Mouse (Mus musculus): Measurements from ENCODE around the gene Ints1. TPM values are rescaled to one million over a fixed set of nuclear protein-coding genes. Genes with fewer than 3 reads are reported as not detected.

Gene Ints1
- 18.0 and 18.9 TPM in 2 replicates for polyA plus RNA-seq (2021; fragmentation: Nextera tagmentation)
- long read RNA-seq, experiment 1, full-length matches to known transcripts = 2 of 50 reads
- long read RNA-seq, experiment 1, partial matches to known transcripts = 35 of 50 reads
- long read RNA-seq, experiment 1, other reads (novel, unspliced or antisense) = 13 of 50 reads
- long read RNA-seq, experiment 2, partial matches to known transcripts = 23 of 25 reads
- long read RNA-seq, experiment 2, other reads (novel, unspliced or antisense) = 2 of 25 reads

GRCm38 (mm10) chr5:139775216-139775926 lies at the start of gene Ints1:
Gene Ints1 (minus strand): TSS chr5:139775674.

GRCm38 (mm10) chr5:139819538-139820181 lies 44.2 kb upstream of the Ints1 start, which contains the start of gene Tmem184a:
Gene Tmem184a (minus strand): TSS chr5:139819917.

GRCm38 (mm10) chr5:139791227-139792158 lies 16.0 kb upstream of the Ints1 start, which contains the start of gene Mafk:
Gene Mafk (plus strand): TSS chr5:139791513.

GRCm38 (mm10) chr5:139735677-139736503 lies 39.6 kb downstream of the Ints1 start, which contains the start of gene Micall2:
Gene Micall2 (minus strand): TSS chr5:139736336.

Other genes with a start within 250 kb of the Ints1 start
- not detected in 2 replicates for gene Uncx, start 232.2 kb downstream of the Ints1 start, polyA plus RNA-seq (2021; fragmentation: Nextera tagmentation)
- gene Micall2, start 39.3 kb downstream of the Ints1 start, polyA plus RNA-seq (2021; fragmentation: Nextera tagmentation) = 0.71 and 1.8 TPM in 2 replicates
- 1.3 and 1.8 TPM in 2 replicates for gene Mafk, start 15.8 kb upstream of the Ints1 start, polyA plus RNA-seq (2021; fragmentation: Nextera tagmentation)
- gene Tmem184a, start 44.2 kb upstream of the Ints1 start, polyA plus RNA-seq (2021; fragmentation: Nextera tagmentation) = 0.12 and 0.16 TPM in 2 replicates
- not detected in 2 replicates for gene Gm26938, start 50.7 kb upstream of the Ints1 start, polyA plus RNA-seq (2021; fragmentation: Nextera tagmentation)
- gene Psmg3, start 51.2 kb upstream of the Ints1 start, polyA plus RNA-seq (2021; fragmentation: Nextera tagmentation) = 43.3 and 46.3 TPM in 2 replicates
- gene Elfn1, start 132.3 kb upstream of the Ints1 start, polyA plus RNA-seq (2021; fragmentation: Nextera tagmentation) = 3.9 and 13.4 TPM in 2 replicates

Data from left cerebral cortex, adult 6 months (tissue).